Mouse (Mus musculus) right cerebral cortex, postnatal 10 days (tissue): ENCODE measurements at regions not wholly inside any gene's neighbourhood (a gene's known extent, or its start where the extent isn't known, plus 50 kb on each side); places are given as distances from the start of the nearest gene placed in this dataset.

ENCODE experiments used
- DNase-seq, 2 experiments: peaks; one replicate each; pipeline ENCODE4 v3.0.0; 2021; ENCODE audit warnings: low spot score in 2 of 2

DNA sequence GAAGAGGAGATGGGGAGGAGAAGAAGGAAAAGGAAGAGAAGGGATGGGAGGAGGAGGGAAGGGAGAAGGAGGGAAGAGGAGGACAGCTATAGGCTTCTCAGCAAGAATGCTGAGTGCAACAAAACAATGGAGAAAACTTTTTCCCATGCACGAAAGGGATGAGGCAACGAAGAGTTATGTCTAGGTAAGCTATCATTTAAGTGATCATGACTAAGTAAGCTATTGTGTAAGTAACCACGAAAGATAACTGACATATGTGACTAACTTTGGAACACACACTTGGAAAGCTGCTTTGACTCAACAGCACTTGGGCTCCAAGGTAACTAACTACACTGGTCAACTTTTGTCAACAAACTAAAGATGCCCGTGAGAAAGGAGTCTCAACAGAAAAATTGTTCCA, 50.9 kb upstream of the Fstl1 start:
- no peak for DNase-seq

DNA sequence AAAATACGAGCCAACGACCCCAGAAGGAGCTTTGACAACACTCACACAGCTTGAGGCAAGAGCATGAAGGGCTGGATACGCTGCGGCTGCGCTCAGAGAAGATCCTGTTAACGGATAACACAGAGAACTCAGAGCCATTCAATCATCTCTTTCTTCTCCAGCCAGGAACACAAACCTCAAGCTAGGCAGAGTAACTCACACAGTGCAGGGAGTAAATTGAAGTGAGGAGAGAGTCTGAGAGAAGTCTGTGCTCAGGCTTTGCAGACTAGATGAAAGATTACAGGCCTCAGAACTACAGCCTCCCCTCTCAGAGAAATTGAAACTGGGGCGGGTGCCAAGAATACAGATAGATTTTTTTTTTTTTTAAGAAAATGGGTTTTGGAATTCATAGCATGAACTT, 60.9 kb upstream of the Ndufb4 start:
- no peak for DNase-seq

DNA sequence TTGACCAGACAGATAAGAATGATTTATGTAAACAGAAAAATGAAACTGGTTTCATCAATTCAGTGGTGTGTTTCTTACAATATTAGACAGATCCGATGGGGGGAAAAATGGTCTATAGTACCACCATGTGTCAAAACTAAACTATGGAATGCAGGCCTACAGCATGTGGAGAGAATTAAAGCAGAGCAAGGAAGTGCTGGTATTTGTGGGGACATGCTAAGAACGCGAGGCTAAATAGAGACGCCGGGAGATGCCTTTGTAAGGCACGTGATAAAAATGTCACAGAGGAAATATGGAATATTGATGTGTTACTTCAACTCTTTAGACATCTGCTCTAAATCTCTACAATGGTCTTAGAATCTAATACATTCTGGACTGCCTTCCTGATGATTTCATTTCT, 60.0 kb upstream of the Ndufb4 start:
- DNase-seq = no peak

DNA sequence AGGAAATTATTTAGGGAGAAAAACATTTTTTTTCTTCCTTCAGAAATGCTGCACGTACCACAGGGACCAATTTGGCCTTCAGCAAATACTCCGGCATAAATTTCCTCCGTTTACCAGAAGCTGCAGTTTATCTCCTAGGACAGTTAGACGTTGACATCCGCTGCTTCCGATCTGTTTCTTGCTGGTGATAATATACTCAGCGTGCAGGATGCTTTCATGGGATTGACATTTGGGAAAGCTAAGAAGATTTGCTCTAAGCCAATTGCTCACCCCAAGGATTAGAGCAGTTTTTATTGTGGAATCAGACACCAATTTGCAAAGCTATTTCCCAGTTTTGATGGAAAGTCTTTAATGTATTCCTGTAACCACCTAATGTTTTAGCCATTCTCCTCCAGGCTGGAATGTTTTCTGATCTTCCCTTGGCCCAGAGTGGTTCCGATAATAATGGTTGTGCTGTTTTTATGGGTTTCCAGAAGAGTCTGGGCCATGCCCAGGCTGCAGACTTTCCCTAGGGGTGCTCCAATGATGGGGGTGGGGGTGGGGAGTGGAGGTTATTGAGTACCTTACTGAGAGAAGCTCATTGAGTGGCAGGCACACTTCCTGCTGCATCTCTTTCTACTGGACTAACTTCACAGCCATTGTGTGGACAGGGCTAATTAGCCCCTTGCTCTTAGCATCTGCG, 52.1 kb upstream of the Ndufb4 start:
- peak; percentile 11 to 17 for DNase-seq

DNA sequence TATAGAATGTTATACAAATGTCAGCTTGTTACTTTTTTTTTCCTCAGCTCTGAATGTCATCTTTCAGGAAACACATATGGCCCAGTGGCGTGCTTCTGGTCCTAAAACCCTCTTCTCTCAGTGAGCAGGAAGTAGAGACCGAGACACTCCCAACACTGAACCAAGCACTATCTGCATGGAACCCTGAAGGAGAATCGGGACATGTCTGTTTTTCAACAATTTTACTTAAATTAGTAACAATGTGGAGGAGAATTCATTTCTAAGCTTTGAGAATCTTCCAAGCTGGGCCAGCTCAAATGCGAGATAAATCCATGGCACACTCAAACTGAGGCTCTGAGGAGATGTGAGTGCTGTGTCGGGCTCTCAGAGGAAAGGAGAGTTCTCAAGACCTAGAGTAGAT, 51.0 kb upstream of the Ndufb4 start:
- peak in 1 of 2 experiments; percentile 20 for DNase-seq

DNA sequence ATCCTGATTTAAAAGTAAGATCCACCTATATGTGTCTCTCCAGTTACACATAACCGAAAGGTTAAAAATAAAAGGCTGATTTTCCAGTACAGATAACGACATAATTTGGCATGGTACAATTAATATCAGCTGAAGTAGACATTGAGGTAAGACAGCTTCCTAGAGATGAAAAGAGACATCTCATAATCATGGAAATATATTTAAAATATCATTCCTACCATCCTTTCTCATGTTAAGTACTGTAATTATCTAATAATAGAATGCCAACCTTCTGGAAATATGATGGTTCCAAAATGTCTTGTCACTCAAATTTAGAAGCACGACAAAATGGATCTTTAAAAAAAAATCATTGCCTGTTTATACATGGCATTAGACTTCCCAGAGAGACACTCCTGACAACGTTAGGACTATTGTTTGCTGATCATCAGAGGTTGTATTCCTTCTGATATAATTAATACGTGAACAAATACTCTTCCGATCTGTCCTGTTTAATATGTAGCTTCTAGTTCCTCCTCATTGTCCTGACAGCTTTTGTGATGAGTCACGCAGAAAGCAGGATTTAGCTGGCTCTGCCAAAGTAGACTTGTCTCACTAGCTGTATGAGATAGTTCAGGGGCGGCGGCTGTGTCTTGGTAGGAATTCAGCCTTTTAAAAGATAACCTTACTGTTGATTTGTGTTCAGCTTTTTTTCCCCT, 50.4 kb upstream of the Ndufb4 start:
- peak; percentile 64 to 75 for DNase-seq
